Mouse (Mus musculus): ENCODE measurements around the gene Rsph1.

The Rsph1 gene

GRCm38 (mm10) chr17:31276922-31277918, at the start of gene Rsph1:
TSS of gene Rsph1 (minus strand) at chr17:31277383.
- DNase-seq (ENCODE audit: low spot score), result peak; percentile 100

GRCm38 (mm10) chr17:31326220-31326852, 49.2 kb upstream of the Rsph1 start:
- DNase-seq (ENCODE audit: low spot score), result no peak

- DNase-seq (ENCODE audit: low spot score), result no peak
These were observed 48.5 kb upstream of the Rsph1 start for GRCm38 (mm10) chr17:31325451-31326219.

- no peak for DNase-seq (ENCODE audit: low spot score)
These were observed 47.0 kb upstream of the Rsph1 start for GRCm38 (mm10) chr17:31324227-31324626.

- no peak for DNase-seq (ENCODE audit: low spot score)
These were observed 46.2 kb upstream of the Rsph1 start for GRCm38 (mm10) chr17:31323379-31323778.

GRCm38 (mm10) chr17:31322446-31322845, 45.3 kb upstream of the Rsph1 start:
- no peak for DNase-seq (ENCODE audit: low spot score)

GRCm38 (mm10) chr17:31321425-31321824, 44.2 kb upstream of the Rsph1 start:
- no peak for DNase-seq (ENCODE audit: low spot score)

- DNase-seq (ENCODE audit: low spot score), result no peak
These were observed 42.0 kb upstream of the Rsph1 start for GRCm38 (mm10) chr17:31318906-31319767.

GRCm38 (mm10) chr17:31317521-31318272, 40.5 kb upstream of the Rsph1 start:
- DNase-seq (ENCODE audit: low spot score), result no peak

GRCm38 (mm10) chr17:31316998-31317397, 39.8 kb upstream of the Rsph1 start:
- no peak for DNase-seq (ENCODE audit: low spot score)

GRCm38 (mm10) chr17:31315993-31316392, 38.8 kb upstream of the Rsph1 start:
- no peak for DNase-seq (ENCODE audit: low spot score)

GRCm38 (mm10) chr17:31315046-31315792, 38.0 kb upstream of the Rsph1 start:
- DNase-seq (ENCODE audit: low spot score), result no peak

GRCm38 (mm10) chr17:31312648-31313047, 35.5 kb upstream of the Rsph1 start:
- no peak for DNase-seq (ENCODE audit: low spot score)

- DNase-seq (ENCODE audit: low spot score), result no peak
These were observed 33.9 kb upstream of the Rsph1 start for GRCm38 (mm10) chr17:31311047-31311446.

GRCm38 (mm10) chr17:31309281-31309793, 32.2 kb upstream of the Rsph1 start:
- DNase-seq (ENCODE audit: low spot score), result no peak

- DNase-seq (ENCODE audit: low spot score), result no peak
These were observed 31.2 kb upstream of the Rsph1 start for GRCm38 (mm10) chr17:31308291-31308816.

- DNase-seq (ENCODE audit: low spot score), result no peak
These were observed 30.6 kb upstream of the Rsph1 start for GRCm38 (mm10) chr17:31307756-31308155.

- DNase-seq (ENCODE audit: low spot score), result no peak
These were observed 28.6 kb upstream of the Rsph1 start for GRCm38 (mm10) chr17:31305776-31306120.

All from ovary, postnatal 14 days (tissue).